Mouse (Mus musculus) forebrain, embryonic 10.5 days (tissue): Measurements from ENCODE around the gene Tmprss11f. TPM values are rescaled to one million over a fixed set of nuclear protein-coding genes. Genes with fewer than 3 reads are reported as not detected.

Source experiments
- DNase-seq: peaks from one replicate; pipeline ENCODE4 v3.0.0-alpha.2; 2017; ENCODE audit warnings: low spot score; ENCODE audit errors: extremely low spot score
- H3K27ac ChIP-seq: fragments of 300-500 bp; sonication (generic); 2 replicates; pipeline ENCODE4 v1.5.1; 2016; ENCODE audit warnings: mild to moderate bottlenecking
- H3K27me3 ChIP-seq: fragments of 300-500 bp; sonication (generic); 2 replicates; pipeline ENCODE4 v1.6.1; 2016; ENCODE audit warnings: mild to moderate bottlenecking; ENCODE audit not compliant: poor library complexity, severe bottlenecking
- H3K36me3 ChIP-seq: fragments of 300-500 bp; sonication (generic); replicated peaks from 2 replicates; pipeline ENCODE4 v1.6.1; 2016; ENCODE audit warnings: mild to moderate bottlenecking, moderate library complexity
- H3K4me1 ChIP-seq: fragments of 300-500 bp; sonication (generic); 2 replicates; pipeline ENCODE4 v1.6.1; 2016
- H3K4me3 ChIP-seq: fragments of 300-500 bp; sonication (generic); 2 replicates; pipeline ENCODE4 v1.5.1; 2016; ENCODE audit warnings: mild to moderate bottlenecking, moderate library complexity
- H3K9me3 ChIP-seq: fragments of 300-500 bp; sonication (generic); 2 replicates; pipeline ENCODE4 v1.6.1; 2016; ENCODE audit warnings: mild to moderate bottlenecking, moderate library complexity
- WGBS: fragments of 180-500 bp; shearing (Covaris S2); methylation state at CpG from one replicate; pipeline ENCODE4 v1.1.7; 2016; 5-methylcytosine and 5-hydroxymethylcytosine counted together
- polyA plus RNA-seq: library from polyadenylated mRNA; unstranded; fragments of >200 nt; fragmentation: Nextera tagmentation; extraction: Ambion mirVana; gene quantifications from 2 replicates; pipeline ENCODE4 v1.2.1, GENCODE M21; 2016

Tmprss11f gene
- polyA plus RNA-seq, 1 experiment from 2014 or later = not detected

- no peaks in the 10 kb centered on the region for H3K36me3 ChIP-seq
- 43% methylated on average over 5 of the region's 5 CpGs for WGBS
- no peak overlapping the region for H3K4me3 ChIP-seq
These were observed 120.7 kb downstream of the Tmprss11f start for GRCm38 (mm10) chr5:86511538-86511937.

DNA sequence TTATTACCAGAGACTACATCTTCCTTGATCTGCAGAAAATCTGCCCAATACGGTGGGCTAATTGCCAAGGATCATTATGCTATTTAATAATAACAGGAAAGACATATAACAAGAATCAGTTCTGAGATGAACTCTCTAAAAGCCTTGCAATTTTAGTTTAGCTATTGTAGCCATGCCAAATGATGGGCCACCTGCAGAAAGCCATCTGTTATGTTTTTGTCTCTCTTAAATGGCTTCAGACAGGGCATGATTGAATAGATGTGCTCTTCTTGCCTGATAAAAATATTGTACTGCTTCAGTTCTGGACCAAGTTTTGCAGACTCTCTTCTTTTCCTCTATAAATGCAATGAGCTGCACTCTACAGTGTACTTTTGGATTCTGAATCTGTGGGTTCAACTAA, 138.8 kb downstream of the Tmprss11f start:
- DNase-seq = no peak
- 83% methylated on average over 1 of the region's 1 CpGs for WGBS
- Histone ChIP-seq H3K27me3 (no peaks in the 10 kb centered on the region), H3K9me3 (no peaks in the 10 kb centered on the region), H3K27ac (no peak overlapping the region), H3K36me3 (no peaks in the 10 kb centered on the region), H3K4me1 (no peaks in the 10 kb centered on the region), H3K4me3 (no peak overlapping the region)

More at GRCm38 (mm10) chr5:86511538-86511937, 120.7 kb downstream of the Tmprss11f start:
- Histone ChIP-seq H3K4me1 (no peaks in the 10 kb centered on the region), H3K27ac (no peak overlapping the region), H3K9me3 (no peaks in the 10 kb centered on the region), H3K27me3 (no peaks in the 10 kb centered on the region)
- DNase-seq = no peak

GRCm38 (mm10) chr5:86482562-86482961, 149.7 kb downstream of the Tmprss11f start:
- no peak for DNase-seq
- WGBS = 77% methylated on average over 2 of the region's 2 CpGs
- H3K4me3 ChIP-seq = no peak overlapping the region

GRCm38 (mm10) chr5:86482031-86482430, 150.2 kb downstream of the Tmprss11f start:
- H3K27ac ChIP-seq = no peak overlapping the region
- 86% methylated on average over 1 of the region's 1 CpGs for WGBS
- DNase-seq = no peak
- H3K9me3 ChIP-seq = no peaks in the 10 kb centered on the region
- H3K27me3 ChIP-seq = no peaks in the 10 kb centered on the region
- H3K4me3 ChIP-seq = no peak overlapping the region
- H3K4me1 ChIP-seq = no peaks in the 10 kb centered on the region
- H3K36me3 ChIP-seq = no peaks in the 10 kb centered on the region

More at GRCm38 (mm10) chr5:86482562-86482961, 149.7 kb downstream of the Tmprss11f start:
- no peaks in the 10 kb centered on the region for H3K9me3 ChIP-seq
- no peaks in the 10 kb centered on the region for H3K36me3 ChIP-seq
- H3K27me3 ChIP-seq = no peaks in the 10 kb centered on the region
- H3K4me1 ChIP-seq = no peaks in the 10 kb centered on the region
- no peak overlapping the region for H3K27ac ChIP-seq

GRCm38 (mm10) chr5:86473859-86474258, 158.4 kb downstream of the Tmprss11f start:
- WGBS = 85% methylated on average over 9 of the region's 9 CpGs

More at GRCm38 (mm10) chr5:86473859-86474258, 158.4 kb downstream of the Tmprss11f start:
- H3K27ac ChIP-seq = no peak overlapping the region
- no peak overlapping the region for H3K4me3 ChIP-seq
- no peaks in the 10 kb centered on the region for H3K4me1 ChIP-seq
- no peaks in the 10 kb centered on the region for H3K27me3 ChIP-seq
- no peak for DNase-seq
- H3K9me3 ChIP-seq = no peaks in the 10 kb centered on the region
- H3K36me3 ChIP-seq = no peaks in the 10 kb centered on the region

Other genes starting within 250 kb of the Tmprss11f start
- gene Tmprss11a, start 163.4 kb downstream of the Tmprss11f start, polyA plus RNA-seq = not detected in 2 replicates
- gene Tmprss11g, start 113.8 kb downstream of the Tmprss11f start, polyA plus RNA-seq = not detected in 2 replicates
- not detected in 2 replicates for gene Tmprss11b, start 43.9 kb upstream of the Tmprss11f start, polyA plus RNA-seq
- gene Tmprss11e, start 113.4 kb upstream of the Tmprss11f start, polyA plus RNA-seq = not detected in 2 replicates
- 39.7 and 40.2 TPM in 2 replicates for gene Ythdc1, start 171.8 kb upstream of the Tmprss11f start, polyA plus RNA-seq